Mouse (Mus musculus): ENCODE measurements around the gene Pdss2.
A peak's percentile ranks its signal among the peaks of the same experiment; 100 is the strongest.

Gene Pdss2

DNA sequence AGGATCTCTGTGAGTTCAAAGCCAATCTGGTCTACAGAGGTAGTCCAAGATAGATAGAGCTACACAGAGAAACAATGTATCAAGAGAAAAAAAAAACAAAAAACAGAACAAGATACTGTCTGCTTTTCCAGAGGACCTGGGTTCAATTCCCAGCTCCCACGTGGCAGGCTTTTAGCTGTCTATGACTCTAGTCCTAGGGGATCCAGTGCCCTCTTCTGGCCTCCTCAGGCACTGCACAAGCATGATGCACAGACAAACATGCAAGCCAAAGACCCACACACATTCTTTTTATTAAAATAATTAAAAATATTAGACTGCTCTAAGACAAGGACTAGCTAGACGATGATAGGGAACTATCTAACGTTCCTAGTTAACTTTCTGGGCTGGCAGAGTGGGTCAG is 214.5 kb downstream of the Pdss2 start:
- DNase-seq (ENCODE audit: low read depth, low spot score) = no peak

- no peak for DNase-seq (ENCODE audit: low read depth, low spot score)
These were observed 218.2 kb downstream of the Pdss2 start for GRCm38 (mm10) chr10:43439492-43439941.

- DNase-seq (ENCODE audit: low read depth, low spot score) = no peak
These were observed 218.8 kb downstream of the Pdss2 start for GRCm38 (mm10) chr10:43440050-43440449.

GRCm38 (mm10) chr10:43440981-43441740 is 219.9 kb downstream of the Pdss2 start:
- DNase-seq (ENCODE audit: low read depth, low spot score) = no peak

DNA sequence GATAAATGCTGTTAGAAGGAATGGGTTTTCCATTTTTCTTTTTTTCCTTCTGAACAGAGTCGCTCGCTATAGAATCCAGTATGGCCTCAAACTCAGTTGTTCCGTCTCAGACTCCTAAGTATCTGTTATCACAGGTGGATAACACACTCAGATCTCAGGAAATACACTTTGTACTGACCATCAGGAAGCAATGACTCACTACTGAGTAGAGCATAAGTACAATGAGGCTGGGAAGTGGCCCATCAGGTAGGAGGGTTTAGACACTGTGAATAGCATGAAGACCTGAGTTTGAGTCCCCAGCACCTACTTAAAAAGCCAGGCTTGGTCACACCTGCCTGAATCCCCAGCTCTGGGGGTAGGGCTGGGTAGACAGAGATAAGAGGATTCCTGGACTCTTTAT is 227.4 kb downstream of the Pdss2 start:
- no peak for DNase-seq (ENCODE audit: low read depth, low spot score)

DNA sequence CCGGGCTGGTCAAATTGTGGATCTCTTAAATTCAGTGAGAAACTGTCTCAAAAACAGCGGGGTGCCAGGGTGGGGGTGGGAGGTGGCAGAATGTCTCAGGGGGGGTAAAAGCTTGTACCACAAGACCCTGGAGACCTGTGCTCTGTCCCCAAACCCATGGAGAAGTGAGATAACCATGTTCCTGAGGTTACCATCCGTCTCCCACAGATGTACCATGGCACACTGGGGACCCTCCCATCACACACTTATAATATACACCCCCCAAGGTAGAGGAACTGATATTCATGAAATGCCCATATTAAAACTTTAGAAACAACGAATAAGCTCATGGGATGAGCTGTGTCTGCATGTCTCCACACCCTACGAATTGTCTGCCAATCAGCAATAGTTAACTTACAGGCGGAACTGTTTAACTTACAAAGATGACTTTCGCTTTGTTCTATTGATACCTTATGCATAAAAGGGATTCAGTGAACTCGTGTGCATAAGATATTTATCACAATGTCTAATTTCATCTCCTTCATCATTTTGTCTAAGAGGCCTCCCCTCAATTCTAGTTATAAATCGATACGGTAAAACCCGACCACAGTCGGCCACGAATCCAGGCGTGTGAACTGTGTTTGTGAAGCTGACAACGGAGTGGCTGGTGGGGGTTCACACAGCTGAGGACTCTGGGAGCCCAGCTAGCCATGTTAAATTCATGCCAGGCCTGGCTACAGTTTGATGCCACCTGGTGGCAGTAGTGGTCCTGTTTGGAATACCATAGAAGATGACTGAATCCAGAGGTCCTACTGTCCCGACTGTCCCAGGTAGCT is 230.8 kb downstream of the Pdss2 start:
- peak; percentile 39 for DNase-seq (ENCODE audit: low read depth, low spot score)

- DNase-seq (ENCODE audit: low read depth, low spot score) = no peak
These were observed 231.3 kb downstream of the Pdss2 start for GRCm38 (mm10) chr10:43452663-43452996.

GRCm38 (mm10) chr10:43454219-43454618 is 232.9 kb downstream of the Pdss2 start:
- no peak for DNase-seq (ENCODE audit: low read depth, low spot score)

- no peak for DNase-seq (ENCODE audit: low read depth, low spot score)
These were observed 233.4 kb downstream of the Pdss2 start for GRCm38 (mm10) chr10:43454671-43455070.

DNA sequence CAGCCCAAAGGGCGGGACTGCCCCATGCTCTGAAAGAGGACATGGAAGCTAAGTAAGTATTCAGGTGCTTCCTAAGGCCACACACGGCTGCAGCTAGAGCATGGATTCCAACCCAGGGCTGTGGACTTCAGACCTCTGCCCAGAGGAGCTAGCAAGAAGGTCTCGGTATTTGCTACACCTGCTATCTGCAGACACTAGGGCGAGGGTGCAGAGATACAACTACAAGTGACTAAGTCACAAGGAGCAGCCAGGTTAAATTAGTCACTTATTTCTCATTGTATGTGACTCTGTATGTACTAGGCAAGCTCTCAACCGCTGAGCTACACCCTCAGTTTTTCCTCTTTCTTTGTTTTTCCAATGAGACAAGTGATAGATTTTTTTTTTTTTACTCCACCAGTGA is 241.5 kb downstream of the Pdss2 start:
- no peak for DNase-seq (ENCODE audit: low read depth, low spot score)

GRCm38 (mm10) chr10:43463227-43463626 is 241.9 kb downstream of the Pdss2 start:
- DNase-seq (ENCODE audit: low read depth, low spot score) = no peak

DNA sequence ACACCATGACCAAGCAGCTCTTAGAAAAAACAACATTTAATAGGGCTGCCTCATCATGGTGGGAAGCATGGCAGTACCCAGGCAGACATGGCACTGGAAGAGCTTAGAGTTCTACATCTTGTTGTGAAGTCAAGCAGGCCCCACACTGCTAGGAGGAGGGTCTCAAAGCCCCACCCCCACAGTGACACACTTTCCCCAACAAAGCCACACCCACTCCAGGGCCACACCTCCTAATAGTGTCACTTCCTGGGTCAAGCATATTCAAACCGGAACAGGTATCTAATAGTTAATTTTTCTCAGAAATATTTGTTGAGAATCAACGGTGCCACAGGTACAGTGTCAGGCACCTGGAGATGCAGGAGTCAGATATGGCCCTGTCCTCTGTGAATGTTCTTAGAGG is 244.9 kb downstream of the Pdss2 start:
- DNase-seq (ENCODE audit: low read depth, low spot score) = no peak

DNA sequence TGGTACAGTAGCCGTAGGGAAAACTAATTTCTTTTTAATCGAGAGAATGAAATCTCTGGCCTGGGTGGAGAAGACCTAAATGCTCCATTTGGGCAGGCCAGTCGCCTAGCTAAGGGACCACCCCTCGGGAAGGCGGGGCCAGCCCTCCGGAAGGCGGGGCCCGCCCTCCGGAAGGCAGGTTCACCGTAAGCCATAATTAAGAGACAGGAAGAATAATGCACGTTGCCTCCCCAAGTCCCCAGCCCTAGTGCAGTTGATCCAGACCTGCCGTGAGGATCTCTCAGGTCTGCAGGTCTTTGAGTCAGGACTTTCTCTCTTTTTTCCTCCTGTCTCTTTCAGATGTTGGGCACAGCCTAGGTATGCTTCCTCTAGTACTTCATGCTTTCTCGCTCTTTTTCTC is 246.4 kb downstream of the Pdss2 start:
- DNase-seq (ENCODE audit: low read depth, low spot score) = no peak

GRCm38 (mm10) chr10:43468293-43468692 is 247.0 kb downstream of the Pdss2 start:
- DNase-seq (ENCODE audit: low read depth, low spot score) = no peak

DNA sequence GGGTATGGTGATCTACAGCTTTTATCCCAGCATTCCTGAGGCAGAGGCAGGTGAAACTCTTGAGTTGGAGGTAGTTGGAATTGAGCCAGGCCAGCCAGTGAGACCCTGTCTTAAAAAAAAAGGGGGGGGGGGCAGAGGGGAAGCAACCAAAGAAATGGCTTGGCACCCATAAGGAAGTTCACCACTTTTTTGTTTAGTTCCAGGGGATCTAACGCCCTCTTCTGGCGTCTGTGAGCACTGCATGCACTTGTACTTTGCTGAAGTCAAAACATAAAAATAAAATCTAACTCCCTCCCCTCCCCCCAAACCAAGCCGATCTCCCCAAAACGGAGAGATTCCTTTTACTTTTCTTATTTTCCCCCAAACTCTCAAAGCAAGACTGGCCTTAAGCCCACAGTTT is 254.1 kb downstream of the Pdss2 start:
- no peak for DNase-seq (ENCODE audit: low read depth, low spot score)

DNA sequence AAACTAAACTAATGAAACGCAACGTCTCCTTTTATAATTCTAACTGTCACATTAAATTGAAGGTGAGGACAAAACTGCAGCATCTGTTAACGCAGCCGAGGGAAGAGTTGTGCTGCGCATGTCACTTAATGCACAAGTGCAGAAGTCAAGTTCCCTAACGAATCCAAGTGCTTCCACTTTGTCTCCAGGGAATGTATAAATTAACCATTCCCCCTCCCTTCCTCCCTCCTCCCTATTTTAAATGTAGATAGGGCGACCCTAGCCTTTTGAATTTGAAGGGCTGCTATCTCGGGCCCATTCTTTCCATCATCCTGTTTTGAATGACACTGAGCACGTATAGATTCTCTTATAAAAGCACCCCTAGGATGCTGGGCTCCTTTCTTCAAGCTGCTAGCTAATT is 256.2 kb downstream of the Pdss2 start:
- no peak for DNase-seq (ENCODE audit: low read depth, low spot score)

DNA sequence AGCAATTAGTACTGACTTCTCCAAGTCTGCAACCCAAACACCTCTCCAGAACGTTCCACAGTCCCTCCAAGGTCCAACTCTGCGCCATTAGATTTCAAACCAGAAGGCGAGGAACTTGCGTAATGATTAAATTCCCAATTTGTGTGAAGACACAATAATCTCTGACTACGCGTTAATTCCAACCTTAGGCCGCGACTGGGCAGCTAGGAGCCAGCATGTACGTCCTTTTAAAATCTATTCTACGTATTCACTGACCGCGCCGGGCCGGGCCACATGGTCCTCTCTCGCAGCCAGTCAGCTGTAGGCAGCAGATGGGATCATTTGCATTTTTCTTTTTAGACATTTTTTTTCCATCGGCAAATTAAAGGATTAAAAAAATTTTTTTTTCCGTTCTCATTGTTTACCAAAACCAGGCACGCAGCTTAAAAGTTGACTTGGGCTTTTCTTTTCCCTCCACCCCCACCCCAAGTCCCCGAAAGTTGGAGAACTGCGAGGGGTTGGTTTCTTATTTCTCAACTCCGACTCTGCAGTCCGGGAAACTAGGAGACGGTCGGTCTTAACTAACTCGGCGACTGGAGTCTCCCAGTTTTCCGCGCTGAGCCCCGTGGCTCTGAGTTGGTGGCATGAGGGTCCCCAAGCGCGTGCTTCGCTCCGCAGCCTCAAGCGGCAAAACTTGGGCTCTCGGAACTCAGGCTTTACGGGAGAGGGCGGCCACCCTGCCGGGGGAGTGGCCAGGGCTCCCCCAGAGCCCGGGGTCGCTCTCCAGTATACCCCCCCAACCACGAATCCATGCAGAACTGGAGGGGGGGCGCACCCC is 256.8 kb downstream of the Pdss2 start:
- DNase-seq (ENCODE audit: low read depth, low spot score) = no peak

- no peak for DNase-seq (ENCODE audit: low read depth, low spot score)
These were observed 257.6 kb downstream of the Pdss2 start, which contains the start of gene Bend3 for GRCm38 (mm10) chr10:43478751-43479435. Gene Bend3, plus strand, starts transcription at chr10:43478831.

DNA sequence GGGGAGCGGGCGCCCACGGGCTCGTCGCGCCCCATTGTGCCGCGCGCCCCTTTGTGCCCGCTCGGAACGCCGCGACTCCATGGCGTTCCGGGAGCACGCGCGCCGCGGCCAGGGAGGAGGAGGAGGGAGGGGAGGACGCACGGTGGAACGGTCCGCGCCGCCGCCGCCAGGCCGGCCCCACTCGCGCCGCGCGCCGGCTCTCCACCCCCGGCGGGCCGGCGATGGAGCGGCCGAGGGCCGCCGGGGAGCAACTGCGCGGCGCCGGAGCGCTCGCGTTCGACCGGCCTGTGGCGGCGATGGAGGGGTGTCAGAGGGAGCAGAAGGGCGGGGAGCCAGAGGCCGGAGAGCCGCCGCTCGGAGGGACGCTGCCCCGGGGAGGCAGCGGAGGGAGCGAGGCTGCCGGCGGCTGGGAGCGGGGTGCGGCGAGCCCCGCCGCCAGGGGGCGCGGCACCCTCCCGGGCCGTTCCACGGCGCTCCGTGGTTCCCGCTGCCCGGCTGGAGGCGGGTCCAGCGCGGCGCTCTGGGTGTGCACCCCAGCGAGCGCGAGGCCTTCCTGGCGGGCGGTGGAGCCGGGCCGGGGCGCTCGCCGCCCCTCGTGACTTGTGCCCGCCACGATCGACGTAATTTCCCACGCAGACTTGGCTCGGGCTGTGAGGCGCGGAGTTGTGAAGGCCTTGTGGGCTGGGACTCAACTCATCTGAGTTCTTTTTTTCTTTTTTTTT is 258.3 kb downstream of the Pdss2 start:
- peak; percentile 56 for DNase-seq (ENCODE audit: low read depth, low spot score)

- no peak for DNase-seq (ENCODE audit: low read depth, low spot score)
These were observed 259.1 kb downstream of the Pdss2 start for GRCm38 (mm10) chr10:43480227-43480849.
